Mouse (Mus musculus) MEL (cell line): ENCODE measurements at regions not wholly inside any gene's neighbourhood (a gene's known extent, or its start where the extent isn't known, plus 50 kb on each side); places are given as distances from the start of the nearest gene placed in this dataset.

Experiments used
- DNase-seq: peaks from one replicate; pipeline ENCODE4 v3.0.0; 2011; ENCODE audit warnings: low read depth, low spot score
- H3K27ac ChIP-seq: 2 replicates; pipeline ENCODE4 v1.5.1; 2012; ENCODE audit warnings: low read depth, mild to moderate bottlenecking, control low read depth, low read length, moderate library complexity; ENCODE audit not compliant: control insufficient read depth
- H3K27me3 ChIP-seq, 2 experiments: fragments of 150-350 bp in 1 of 2; sonication (generic) in 1 of 2; 2 replicates each; pipeline ENCODE4 v1.6.1; 2012; ENCODE audit warnings: low read length in 2 of 2, mild to moderate bottlenecking in 2 of 2, improper control_type of control experiment in 1 of 2, moderate library complexity in 1 of 2; ENCODE audit not compliant: insufficient read depth in 2 of 2, control insufficient read depth in 1 of 2
- H3K36me3 ChIP-seq, 2 experiments: 2 replicates each; pipeline ENCODE4 v1.6.1; 2012 to 2014; ENCODE audit warnings: low read length in 2 of 2, improper control_type of control experiment in 1 of 2, inconsistent platforms in 1 of 2, mild to moderate bottlenecking in 1 of 2; ENCODE audit not compliant: insufficient read depth in 2 of 2, control insufficient read depth in 1 of 2
- H3K4me1 ChIP-seq, 2 experiments: fragments of 150-350 bp in 1 of 2; sonication (generic) in 1 of 2; 2 replicates each; pipeline ENCODE4 v1.6.1; 2012; ENCODE audit warnings: low read length in 2 of 2, improper control_type of control experiment in 1 of 2, mild to moderate bottlenecking in 1 of 2; ENCODE audit not compliant: insufficient read depth in 2 of 2, control insufficient read depth in 1 of 2
- H3K4me3 ChIP-seq, 2 experiments: fragments of 150-350 bp in 1 of 2; sonication (generic) in 1 of 2; 2 replicates each; pipeline ENCODE4 v1.5.1; 2012; ENCODE audit warnings: low read depth in 2 of 2, low read length in 2 of 2, mild to moderate bottlenecking in 2 of 2, moderate library complexity in 2 of 2, control low read depth in 1 of 2, improper control_type of control experiment in 1 of 2; ENCODE audit not compliant: control insufficient read depth in 1 of 2, insufficient read depth in 1 of 2
- H3K79me2 ChIP-seq: 2 replicates; pipeline ENCODE4 v1.6.1; 2012; ENCODE audit warnings: mild to moderate bottlenecking, low read length, moderate library complexity; ENCODE audit not compliant: control insufficient read depth, poor library complexity, insufficient read depth
- H3K9ac ChIP-seq: 2 replicates; pipeline ENCODE4 v1.6.1; 2012; ENCODE audit warnings: low read depth, mild to moderate bottlenecking, control low read depth, low read length, moderate library complexity; ENCODE audit not compliant: control insufficient read depth, poor library complexity, severe bottlenecking
- H3K9me3 ChIP-seq: fragments of 150-350 bp; sonication (generic); replicated peaks from 2 replicates; pipeline ENCODE4 v1.6.1; 2012; ENCODE audit warnings: mild to moderate bottlenecking, low read length, improper control_type of control experiment, moderate library complexity; ENCODE audit not compliant: insufficient read depth
- BHLHE40 ChIP-seq: IDR thresholded peaks from 2 replicates; pipeline ENCODE4 v1.6.1; 2012; ENCODE audit warnings: low read depth, mild to moderate bottlenecking, inconsistent platforms, low read length, improper control_type of control experiment, borderline replicate concordance
- CTCF ChIP-seq, 3 experiments: IDR thresholded peaks in 2 of 3; conservative IDR thresholded peaks in 1 of 3; 2 replicates each; pipeline ENCODE4 v1.5.1; 2011 to 2012; ENCODE audit warnings: low read length in 3 of 3, low read depth in 2 of 3, mild to moderate bottlenecking in 2 of 3, improper control_type of control experiment in 1 of 3, inconsistent platforms in 1 of 3, mixed read lengths in 1 of 3, moderate library complexity in 1 of 3; ENCODE audit not compliant: control insufficient read depth in 1 of 3, insufficient read depth in 1 of 3, poor library complexity in 1 of 3, severe bottlenecking in 1 of 3
- EP300 ChIP-seq, 2 experiments: IDR thresholded peaks; 2 replicates each; pipeline ENCODE4 v1.6.1; 2011; ENCODE audit warnings: improper control_type of control experiment in 2 of 2, low read length in 2 of 2, low read depth in 1 of 2, mild to moderate bottlenecking in 1 of 2
- GATA1 ChIP-seq: IDR thresholded peaks from 2 replicates; pipeline ENCODE4 v1.6.1; 2011; ENCODE audit warnings: low read depth, low read length, improper control_type of control experiment
- MAFK ChIP-seq: IDR thresholded peaks from 2 replicates; pipeline ENCODE4 v1.6.1; 2011; ENCODE audit warnings: low read depth, mild to moderate bottlenecking, low read length, improper control_type of control experiment, borderline replicate concordance
- MAX ChIP-seq: IDR thresholded peaks from 2 replicates; pipeline ENCODE4 v1.6.1; 2011; ENCODE audit warnings: low read length, improper control_type of control experiment
- MAZ ChIP-seq: IDR thresholded peaks from 2 replicates; pipeline ENCODE4 v1.6.1; 2012; ENCODE audit warnings: low read depth, mild to moderate bottlenecking, inconsistent platforms, low read length, improper control_type of control experiment
- MYC ChIP-seq: IDR thresholded peaks from 2 replicates; pipeline ENCODE4 v1.6.1; 2011; ENCODE audit warnings: low read depth, mild to moderate bottlenecking, low read length, improper control_type of control experiment, moderate library complexity
- NRF1 ChIP-seq: IDR thresholded peaks from 2 replicates; pipeline ENCODE4 v1.6.1; 2014; ENCODE audit warnings: low read depth, mild to moderate bottlenecking, inconsistent platforms, low read length, improper control_type of control experiment, moderate library complexity; ENCODE audit not compliant: poor library complexity, insufficient read depth, severe bottlenecking
- RAD21 ChIP-seq: IDR thresholded peaks from 2 replicates; pipeline ENCODE4 v1.6.1; 2011; ENCODE audit warnings: mild to moderate bottlenecking, low read depth, low read length, improper control_type of control experiment
- SIN3A ChIP-seq: IDR thresholded peaks from 2 replicates; pipeline ENCODE4 v1.6.1; 2012; ENCODE audit warnings: low read length, improper control_type of control experiment, inconsistent platforms
- TBP ChIP-seq: IDR thresholded peaks from 2 replicates; pipeline ENCODE4 v1.8.0; 2011; ENCODE audit warnings: low read depth, low read length, improper control_type of control experiment
- UBTF ChIP-seq: IDR thresholded peaks from 2 replicates; pipeline ENCODE4 v1.6.1; 2012; ENCODE audit warnings: low read depth, mild to moderate bottlenecking, inconsistent platforms, low read length, improper control_type of control experiment, moderate library complexity, borderline replicate concordance; ENCODE audit not compliant: insufficient read depth
- USF2 ChIP-seq, 2 experiments: IDR thresholded peaks; 2 replicates each; pipeline ENCODE4 v1.6.1; 2011 to 2012; ENCODE audit warnings: improper control_type of control experiment in 2 of 2, low read length in 2 of 2, borderline replicate concordance in 1 of 2, inconsistent platforms in 1 of 2, low read depth in 1 of 2, mild to moderate bottlenecking in 1 of 2; ENCODE audit not compliant: insufficient read depth in 1 of 2
- ZMIZ1 ChIP-seq: IDR thresholded peaks from 2 replicates; pipeline ENCODE4 v1.6.1; 2012; ENCODE audit warnings: low read depth, mild to moderate bottlenecking, inconsistent platforms, low read length, improper control_type of control experiment, moderate library complexity

GRCm38 (mm10) chr2:57492116-57492515 lies 254.7 kb downstream of the Gpd2 start:
- TF ChIP-seq GATA1 (no peak), MAX (no peak), USF2 (IDR thresholded peaks at IDR 0.05; ENCODE audit: borderline replicate concordance in 1 of 2, insufficient read depth in 1 of 2, low read depth in 1 of 2, low read length in 2 of 2) (no peak), BHLHE40 (no peak), SIN3A (no peak)
- Histone ChIP-seq H3K4me3 (no peak overlapping the region), H3K4me1 (no peaks in the 10 kb centered on the region), H3K27me3 (no peaks in the 10 kb centered on the region), H3K36me3 (no peaks in the 10 kb centered on the region), H3K9ac (no peak overlapping the region), H3K27ac (no peak overlapping the region), H3K9me3 (no peaks in the 10 kb centered on the region), H3K79me2 (no peaks in the 10 kb centered on the region)
- no peak for DNase-seq

- H3K4me1 ChIP-seq = no peaks in the 10 kb centered on the region
- no peaks in the 10 kb centered on the region for H3K36me3 ChIP-seq
- TF ChIP-seq MAZ (no peak), TBP (no peak), NRF1 (no peak), RAD21 (no peak), MYC (no peak), EP300 (IDR thresholded peaks at IDR 0.05; ENCODE audit: low read depth in 1 of 2, low read length in 2 of 2) (no peak), CTCF (IDR thresholded peaks at IDR 0.05 in 2 of 3, conservative IDR thresholded peaks at IDR 0.05 in 1 of 3; ENCODE audit: control insufficient read depth in 1 of 3, insufficient read depth in 1 of 3, low read depth in 2 of 3, low read length in 3 of 3, poor library complexity in 1 of 3, severe bottlenecking in 1 of 3) (no peak), ZMIZ1 (no peak), UBTF (no peak), MAFK (no peak)
- no peak overlapping the region for H3K9ac ChIP-seq
- H3K27me3 ChIP-seq = no peaks in the 10 kb centered on the region
- DNase-seq = no peak
- H3K9me3 ChIP-seq = no peaks in the 10 kb centered on the region
- no peaks in the 10 kb centered on the region for H3K79me2 ChIP-seq
- H3K27ac ChIP-seq = no peak overlapping the region
- H3K4me3 ChIP-seq = no peak overlapping the region
Observed at GRCm38 (mm10) chr2:57492914-57493621, 255.6 kb downstream of the Gpd2 start.
